Mouse (Mus musculus) heart, adult 2 months (tissue): ENCODE results near the gene Lrrc4. TPM values are rescaled to one million over a fixed set of nuclear protein-coding genes. Genes with fewer than 3 reads are reported as not detected.

Experiments
- DNase-seq, 2 experiments: peaks; one replicate each; pipeline ENCODE4 v3.0.0; 2021
- H3K27ac ChIP-seq: fragments of 200-600 bp; 2 replicates; pipeline ENCODE4 v1.8.1; 2022
- H3K27me3 ChIP-seq: fragments of 200-500 bp; 2 replicates; pipeline ENCODE4 v1.6.1; 2012; ENCODE audit warnings: mild to moderate bottlenecking, low read length, inconsistent platforms, mixed read lengths; ENCODE audit not compliant: control insufficient read depth, insufficient read depth
- H3K36me3 ChIP-seq: fragments of 200-500 bp; 2 replicates; pipeline ENCODE4 v1.6.1; 2012; ENCODE audit warnings: low read length, inconsistent platforms; ENCODE audit not compliant: control insufficient read depth, insufficient read depth
- H3K4me1 ChIP-seq: fragments of 200-500 bp; 2 replicates; pipeline ENCODE4 v1.6.1; 2011; ENCODE audit warnings: low read length; ENCODE audit not compliant: control insufficient read depth, insufficient read depth
- H3K4me3 ChIP-seq: fragments of 200-600 bp; 2 replicates; pipeline ENCODE4 v1.8.1; 2022
- H3K79me2 ChIP-seq: fragments of 200-500 bp; replicated peaks from 2 replicates; pipeline ENCODE4 v1.6.1; 2012; ENCODE audit warnings: mild to moderate bottlenecking, inconsistent platforms, low read length, moderate library complexity, mixed read lengths; ENCODE audit not compliant: control insufficient read depth, insufficient read depth
- H3K9ac ChIP-seq: fragments of 200-500 bp; 2 replicates; pipeline ENCODE4 v1.6.1; 2012; ENCODE audit warnings: low read depth, mild to moderate bottlenecking, control low read depth, inconsistent platforms, low read length, mixed read lengths
- CTCF ChIP-seq: fragments of 200-600 bp; IDR thresholded peaks from 2 replicates; pipeline ENCODE4 v1.8.1; 2022; ENCODE audit warnings: antibody characterized with exemption, mild to moderate bottlenecking, moderate library complexity
- EP300 ChIP-seq: fragments of 200-500 bp; IDR thresholded peaks from 2 replicates; pipeline ENCODE4 v1.6.1; 2011; ENCODE audit warnings: low read depth, low read length, control low read depth; ENCODE audit not compliant: insufficient read depth
- POLR2A ChIP-seq: fragments of 200-500 bp; IDR thresholded peaks from 2 replicates; pipeline ENCODE4 v1.6.1; 2011; ENCODE audit warnings: mild to moderate bottlenecking, low read depth, low read length, control low read depth; ENCODE audit not compliant: insufficient read depth
- WGBS: fragments of 180-500 bp; shearing (Covaris S2); methylation state at CpG from one replicate; pipeline ENCODE4 v1.1.7; 2018; 5-methylcytosine and 5-hydroxymethylcytosine counted together
- intact Hi-C: fragments of 180-260 bp; cut with DNase I; formaldehyde crosslinking; loops from one replicate; pipeline ENCODE4 v1.15.1; 2025
- polyA plus RNA-seq: library from polyadenylated mRNA; depleted of rRNA; stranded (reverse); fragments of >200 nt; gene quantifications from 2 replicates; pipeline ENCODE4 v1.2.3, GENCODE M21; 2012
- total RNA-seq, 2 experiments: library from RNA; stranded (reverse); gene quantifications; 2 replicates each; pipeline ENCODE4 v1.2.3; 2021

Gene Lrrc4
- total and polyA plus RNA-seq, 3 experiments = 0.43 to 0.68 (median 0.47) TPM

GRCm38 (mm10) chr6:28857198-28858180 lies 25.9 kb upstream of the Lrrc4 start:
- Histone ChIP-seq H3K27ac (no peak overlapping the region), H3K9ac (no peak overlapping the region), H3K4me1 (peaks cover 2% of the 10 kb centered on the region), H3K27me3 (no peaks in the 10 kb centered on the region), H3K36me3 (no peaks in the 10 kb centered on the region), H3K79me2 (no peaks in the 10 kb centered on the region), H3K4me3 (no peak overlapping the region)
- no peak for DNase-seq
- TF ChIP-seq EP300 (no peak), POLR2A (no peak), CTCF (no peak)
- 51% methylated on average over 2 of the region's 2 CpGs for WGBS
- intact Hi-C loops = no loop called here

- Histone ChIP-seq H3K79me2 (no peaks in the 10 kb centered on the region), H3K27me3 (no peaks in the 10 kb centered on the region), H3K9ac (no peak overlapping the region), H3K4me3 (no peak overlapping the region), H3K4me1 (peaks cover 2% of the 10 kb centered on the region), H3K36me3 (no peaks in the 10 kb centered on the region), H3K27ac (no peak overlapping the region)
- WGBS = 76% methylated on average over 4 of the region's 4 CpGs
- no peak for TF ChIP-seq EP300
- no peak for TF ChIP-seq POLR2A
- no peak for TF ChIP-seq CTCF
- DNase-seq = no peak
- intact Hi-C loops = no loop called here
Observed at GRCm38 (mm10) chr6:28856789-28857188, 25.2 kb upstream of the Lrrc4 start.

GRCm38 (mm10) chr6:28855442-28855841 lies 23.9 kb upstream of the Lrrc4 start:
- Histone ChIP-seq H3K9ac (no peak overlapping the region), H3K27ac (no peak overlapping the region), H3K36me3 (no peaks in the 10 kb centered on the region), H3K4me1 (peaks cover 2% of the 10 kb centered on the region), H3K79me2 (no peaks in the 10 kb centered on the region), H3K27me3 (no peaks in the 10 kb centered on the region), H3K4me3 (no peak overlapping the region)
- TF ChIP-seq EP300 (no peak), POLR2A (no peak), CTCF (no peak)
- DNase-seq = no peak
- intact Hi-C loops = no loop called here
- 47% methylated on average over 3 of the region's 3 CpGs for WGBS

GRCm38 (mm10) chr6:28854598-28854997 lies 23.1 kb upstream of the Lrrc4 start:
- TF ChIP-seq EP300 = no peak
- TF ChIP-seq POLR2A = no peak
- no peak for TF ChIP-seq CTCF
- Histone ChIP-seq H3K36me3 (no peaks in the 10 kb centered on the region), H3K9ac (no peak overlapping the region), H3K4me3 (no peak overlapping the region), H3K4me1 (peaks cover 2% of the 10 kb centered on the region), H3K27ac (no peak overlapping the region), H3K27me3 (no peaks in the 10 kb centered on the region), H3K79me2 (no peaks in the 10 kb centered on the region)
- intact Hi-C loops = no loop called here
- no peak for DNase-seq
- WGBS = 95% methylated on average over 8 of the region's 8 CpGs

- Histone ChIP-seq H3K36me3 (no peaks in the 10 kb centered on the region), H3K79me2 (no peaks in the 10 kb centered on the region), H3K27ac (no peak overlapping the region), H3K4me3 (no peak overlapping the region), H3K4me1 (peaks cover 2% of the 10 kb centered on the region), H3K27me3 (no peaks in the 10 kb centered on the region), H3K9ac (no peak overlapping the region)
- WGBS = 70% methylated on average over 2 of the region's 2 CpGs
- TF ChIP-seq POLR2A (no peak), CTCF (no peak), EP300 (no peak)
- DNase-seq = no peak
- intact Hi-C loops = no loop called here
Observed at GRCm38 (mm10) chr6:28853654-28854053, 22.1 kb upstream of the Lrrc4 start.

GRCm38 (mm10) chr6:28853164-28853563 lies 21.6 kb upstream of the Lrrc4 start:
- WGBS = 68% methylated on average over 3 of the region's 3 CpGs
- Histone ChIP-seq H3K79me2 (no peaks in the 10 kb centered on the region), H3K4me3 (no peak overlapping the region), H3K27me3 (no peaks in the 10 kb centered on the region), H3K4me1 (peaks cover 2% of the 10 kb centered on the region), H3K36me3 (no peaks in the 10 kb centered on the region), H3K27ac (no peak overlapping the region), H3K9ac (no peak overlapping the region)
- DNase-seq = no peak
- intact Hi-C loops = no loop called here
- TF ChIP-seq CTCF (no peak), POLR2A (no peak), EP300 (no peak)
